Comparison of ENCODE assay signal across 29 mouse cellular contexts in genomic region chr12:83479140-83479539, GRCm38 (mm10). TPM values are rescaled to one million over a fixed set of nuclear protein-coding genes. Genes with fewer than 3 reads are reported as not detected.
DNase-seq lines count a peak whose midpoint lies in the region; ATAC-seq lines count a peak whose summit lies in the region.
"Had no signal": no experiment of that assay in that cellular context is flagged by ENCODE, and none has a peak within 500 bp of the region (broad histone marks: within the 10 kb centered on the region; RNA-seq: fewer than 3 reads in every experiment).

No protein-coding gene starts in this region.

- peaks cover 66% of the 10 kb centered on the region for H3K4me1 ChIP-seq in heart, embryonic 13.5 days
- peaks cover 61% of the 10 kb centered on the region for H3K4me1 ChIP-seq in erythroblast, embryonic 14.5 days (ENCODE audit: control insufficient read depth)
- peaks cover 40% of the 10 kb centered on the region for H3K4me1 ChIP-seq in liver, embryonic 15.5 days (replicated peaks)

- H3K4me2 ChIP-seq in heart, embryonic 13.5 days: no peak overlapping the region
- H3K4me2 ChIP-seq in liver, embryonic 15.5 days: no peak overlapping the region
- H3K4me2 ChIP-seq: hindbrain, embryonic 13.5 days; limb, embryonic 12.5 days; neural tube, embryonic 15.5 days had no signal

- DNase-seq in heart, adult 8-10 months (ENCODE audit: low spot score): no peak
- DNase-seq in c-Kit-negative CD71-positive TER-119-positive erythroid progenitor cells, embryonic 14.5 days (ENCODE audit: low read depth, low spot score): peak; percentile 31
- no peak for DNase-seq in spleen, adult 18-20 months
- DNase-seq in gastrocnemius, adult 18-20 months (ENCODE audit: low spot score): no peak
- DNase-seq in spleen, postnatal 10 days (ENCODE audit: low spot score in 2 of 2): no peak
- DNase-seq: adrenal gland, postnatal 25 days; cerebellum, adult 2 months; cerebellum, postnatal 14 days; gastrocnemius, postnatal 25 days; heart, adult 11 months; heart, postnatal 4 days; kidney, adult 11 months; kidney, postnatal 25 days; lung, adult 18-20 months; lung, postnatal 4 days; midbrain, embryonic 14.5 days; retina, postnatal 1 day; right cerebral cortex, postnatal 25 days had no signal

- no peak for ATAC-seq in heart, embryonic 13.5 days (ENCODE audit: extremely low read depth, insufficient number of reproducible peaks, low FRiP score, low TSS enrichment)
- peak; percentile 72 for ATAC-seq in liver, embryonic 15.5 days (ENCODE audit: insufficient read depth)
- ATAC-seq: CD4-positive, CD25-positive, alpha-beta regulatory T cell, adult 4 months; forebrain, embryonic 14.5 days; lung, postnatal 0 days had no signal

- 0 out of 2 replicates have a peak, but pooled peaks cover 4% of the 10 kb centered on the region for H3K9me3 ChIP-seq in heart, embryonic 13.5 days
- no peaks in the 10 kb centered on the region for H3K9me3 ChIP-seq in erythroblast, embryonic 14.5 days (ENCODE audit: control insufficient read depth, low read length)
- H3K9me3 ChIP-seq in liver, embryonic 15.5 days (replicated peaks): no peaks in the 10 kb centered on the region
- H3K9me3 ChIP-seq: hindbrain, embryonic 13.5 days; limb, embryonic 12.5 days; neural tube, embryonic 15.5 days had no signal

- peaks cover 2% of the 10 kb centered on the region; the same call in 1 of the 2 replicates for H3K27me3 ChIP-seq in heart, embryonic 13.5 days (replicated peaks)
- peaks cover 11% of the 10 kb centered on the region for H3K27me3 ChIP-seq in erythroblast, embryonic 14.5 days (ENCODE audit: control insufficient read depth)
- H3K27me3 ChIP-seq in liver, embryonic 15.5 days: peaks cover 7% of the 10 kb centered on the region
- H3K27me3 ChIP-seq: neural tube, embryonic 15.5 days had no signal

- 0 out of 2 replicates have a peak overlapping the region, but pooled peaks have one; percentile 20 for H3K9ac ChIP-seq in heart, embryonic 13.5 days
- no peak overlapping the region for H3K9ac ChIP-seq in liver, embryonic 15.5 days
- H3K9ac ChIP-seq: hindbrain, embryonic 13.5 days; limb, embryonic 12.5 days; neural tube, embryonic 15.5 days had no signal

- 50% methylated on average over 1 of the region's 1 CpGs for WGBS in heart, embryonic 13.5 days
- 76% methylated on average over 1 of the region's 1 CpGs for WGBS in liver, embryonic 15.5 days (ENCODE audit: insufficient replicate concordance)

- peak overlapping the region; percentile 77 for H3K27ac ChIP-seq in heart, embryonic 13.5 days (replicated peaks)
- no peak overlapping the region for H3K27ac ChIP-seq in liver, embryonic 15.5 days (replicated peaks)
- H3K27ac ChIP-seq: hindbrain, embryonic 13.5 days; left cerebral cortex, adult 2 months; limb, embryonic 12.5 days; neural tube, embryonic 15.5 days had no signal

- H3K4me3 ChIP-seq in heart, embryonic 13.5 days: no peak overlapping the region
- peak overlapping the region; percentile 4 for H3K4me3 ChIP-seq in erythroblast, embryonic 14.5 days (replicated peaks)
- no peak overlapping the region for H3K4me3 ChIP-seq in liver, embryonic 15.5 days (replicated peaks)
- H3K4me3 ChIP-seq: hindbrain, embryonic 13.5 days; left cerebral cortex, adult 2 months; limb, embryonic 12.5 days; megakaryocyte, embryonic 14.5 days; neural tube, embryonic 15.5 days had no signal

- 0 out of 2 replicates have a peak, but pooled peaks cover 3% of the 10 kb centered on the region for H3K36me3 ChIP-seq in heart, embryonic 13.5 days
- peaks cover 7% of the 10 kb centered on the region for H3K36me3 ChIP-seq in erythroblast, embryonic 14.5 days (ENCODE audit: control insufficient read depth)
- H3K36me3 ChIP-seq in liver, embryonic 15.5 days (replicated peaks): no peaks in the 10 kb centered on the region
- H3K36me3 ChIP-seq: hindbrain, embryonic 13.5 days; limb, embryonic 12.5 days; neural tube, embryonic 15.5 days had no signal

RNA-seq across cellular contexts. Expression of gene Dpf3, which starts 8.4 kb away (rescaled TPM):
- polyA plus RNA-seq in heart, embryonic 13.5 days (2015; fragmentation: Nextera tagmentation; extraction: Ambion mirVana): 18.8 and 23.1 TPM in 2 replicates
- 10 to 100 TPM; 16.7 to 21.1 (median 18.0) TPM for total RNA-seq in heart, adult 8-10 months (2022)
- 1.9 and 2.2 TPM in 2 replicates for polyA plus RNA-seq in erythroblast, embryonic 14.5 days (2012)
- polyA plus RNA-seq in liver, embryonic 15.5 days (2015; fragmentation: Nextera tagmentation; extraction: Ambion mirVana): 6.5 and 6.7 TPM in 2 replicates
- 10 to 100 TPM; 21.7 to 23.7 TPM for total RNA-seq in gastrocnemius, adult 18-20 months (2021)

RNA-seq across cellular contexts. Expression of gene Dcaf4, which starts 41.1 kb away (rescaled TPM):
- 23.3 TPM in 2 replicates for polyA plus RNA-seq in heart, embryonic 13.5 days (2015; fragmentation: Nextera tagmentation; extraction: Ambion mirVana)
- 10 to 100 TPM; 12.8 to 16.3 (median 14.9) TPM for total RNA-seq in heart, adult 8-10 months (2022)
- 0.53 TPM in 2 replicates for polyA plus RNA-seq in erythroblast, embryonic 14.5 days (2012)
- polyA plus RNA-seq in liver, embryonic 15.5 days (2015; fragmentation: Nextera tagmentation; extraction: Ambion mirVana): 11.9 and 14.9 TPM in 2 replicates
- total RNA-seq in gastrocnemius, adult 18-20 months (2021): 10 to 100 TPM; 19.6 to 21.2 TPM
